Mouse (Mus musculus): Measurements from ENCODE around the gene Fads2. TPM values are rescaled to one million over a fixed set of nuclear protein-coding genes. Genes with fewer than 3 reads are reported as not detected.

Gene Fads2
- polyA plus RNA-seq, 1 experiment from 2014 or later: 87.6 TPM

GRCm38 (mm10) chr19:10025169-10025875, 76.2 kb downstream of the Fads2 start:
- 25% methylated on average over 8 of the region's 8 CpGs for WGBS
- Histone ChIP-seq H3K27me3 (ENCODE audit: insufficient read depth, poor library complexity, severe bottlenecking) (no peaks in the 10 kb centered on the region), H3K4me3 (0 out of 2 replicates have a peak overlapping the region, but pooled peaks have one; percentile 2), H3K36me3 (peaks cover 32% of the 10 kb centered on the region), H3K9me3 (no peaks in the 10 kb centered on the region), H3K27ac (peak overlapping the region; percentile 75), H3K4me1 (peaks cover 51% of the 10 kb centered on the region)
- DNase-seq (ENCODE audit: low spot score): no peak

GRCm38 (mm10) chr19:10023304-10023758, 78.2 kb downstream of the Fads2 start:
- H3K9me3 ChIP-seq: no peaks in the 10 kb centered on the region
- WGBS: 61% methylated on average over 9 of the region's 9 CpGs
- H3K4me3 ChIP-seq: no peak overlapping the region
- peaks cover 63% of the 10 kb centered on the region for H3K4me1 ChIP-seq
- peak overlapping the region; percentile 72 for H3K27ac ChIP-seq
- DNase-seq (ENCODE audit: low spot score): no peak
- peaks cover 4% of the 10 kb centered on the region; the same call in 1 of the 2 replicates for H3K27me3 ChIP-seq (ENCODE audit: insufficient read depth, poor library complexity, severe bottlenecking)
- H3K36me3 ChIP-seq: peaks cover 14% of the 10 kb centered on the region

GRCm38 (mm10) chr19:10022414-10023303, 78.9 kb downstream of the Fads2 start:
- H3K9me3 ChIP-seq: no peaks in the 10 kb centered on the region
- H3K27ac ChIP-seq: peak overlapping the region; percentile 72; the same call in 1 of the 2 replicates
- 71% methylated on average over 5 of the region's 5 CpGs for WGBS
- H3K4me3 ChIP-seq: no peak overlapping the region
- no peak for DNase-seq (ENCODE audit: low spot score)
- peaks cover 7% of the 10 kb centered on the region for H3K36me3 ChIP-seq
- peaks cover 4% of the 10 kb centered on the region; the same call in 1 of the 2 replicates for H3K27me3 ChIP-seq (ENCODE audit: insufficient read depth, poor library complexity, severe bottlenecking)
- H3K4me1 ChIP-seq: peaks cover 70% of the 10 kb centered on the region

GRCm38 (mm10) chr19:10021981-10022380, 79.6 kb downstream of the Fads2 start:
- Histone ChIP-seq H3K9me3 (no peaks in the 10 kb centered on the region), H3K4me3 (no peak overlapping the region), H3K36me3 (0 out of 2 replicates have a peak, but pooled peaks cover under 1% of the 10 kb centered on the region), H3K27me3 (ENCODE audit: insufficient read depth, poor library complexity, severe bottlenecking) (peaks cover 4% of the 10 kb centered on the region; the same call in 1 of the 2 replicates), H3K27ac (0 out of 2 replicates have a peak overlapping the region, but pooled peaks have one; percentile 2), H3K4me1 (peaks cover 76% of the 10 kb centered on the region)
- no peak for DNase-seq (ENCODE audit: low spot score)
- 87% methylated on average over 2 of the region's 2 CpGs for WGBS

- 77% methylated on average over 4 of the region's 4 CpGs for WGBS
Observed at GRCm38 (mm10) chr19:10019214-10019760, 82.3 kb downstream of the Fads2 start.

GRCm38 (mm10) chr19:10018527-10018818, 83.1 kb downstream of the Fads2 start:
- Histone ChIP-seq H3K9me3 (no peaks in the 10 kb centered on the region), H3K27me3 (ENCODE audit: insufficient read depth, poor library complexity, severe bottlenecking) (peaks cover 4% of the 10 kb centered on the region; the same call in 1 of the 2 replicates), H3K4me1 (peaks cover 77% of the 10 kb centered on the region), H3K27ac (peak overlapping the region; percentile 90), H3K36me3 (no peaks in the 10 kb centered on the region), H3K4me3 (peak overlapping the region; percentile 67)
- WGBS: 0% methylated on average over 3 of the region's 3 CpGs
- DNase-seq (ENCODE audit: low spot score): no peak

More at GRCm38 (mm10) chr19:10019214-10019760, 82.3 kb downstream of the Fads2 start:
- H3K4me3 ChIP-seq: peak overlapping the region; percentile 67
- H3K36me3 ChIP-seq: no peaks in the 10 kb centered on the region
- peak overlapping the region; percentile 90 for H3K27ac ChIP-seq
- H3K9me3 ChIP-seq: no peaks in the 10 kb centered on the region
- DNase-seq (ENCODE audit: low spot score): no peak
- peaks cover 4% of the 10 kb centered on the region; the same call in 1 of the 2 replicates for H3K27me3 ChIP-seq (ENCODE audit: insufficient read depth, poor library complexity, severe bottlenecking)
- H3K4me1 ChIP-seq: peaks cover 76% of the 10 kb centered on the region

- Histone ChIP-seq H3K4me3 (peak overlapping the region; percentile 67), H3K9me3 (no peaks in the 10 kb centered on the region), H3K27ac (peak overlapping the region; percentile 90), H3K4me1 (peaks cover 77% of the 10 kb centered on the region), H3K36me3 (no peaks in the 10 kb centered on the region), H3K27me3 (ENCODE audit: insufficient read depth, poor library complexity, severe bottlenecking) (peaks cover 4% of the 10 kb centered on the region; the same call in 1 of the 2 replicates)
- peak; percentile 96 for DNase-seq (ENCODE audit: low spot score)
- 5% methylated on average over 43 of the region's 44 CpGs for WGBS
Observed at GRCm38 (mm10) chr19:10017637-10018526, 83.7 kb downstream of the Fads2 start.

- Histone ChIP-seq H3K4me3 (peak overlapping the region; percentile 67), H3K27ac (peak overlapping the region; percentile 90), H3K9me3 (no peaks in the 10 kb centered on the region), H3K27me3 (ENCODE audit: insufficient read depth, poor library complexity, severe bottlenecking) (peaks cover 4% of the 10 kb centered on the region; the same call in 1 of the 2 replicates), H3K36me3 (no peaks in the 10 kb centered on the region), H3K4me1 (peaks cover 68% of the 10 kb centered on the region)
- DNase-seq (ENCODE audit: low spot score): no peak
- WGBS: 61% methylated on average over 4 of the region's 4 CpGs
Observed at GRCm38 (mm10) chr19:10016151-10016550, 85.4 kb downstream of the Fads2 start.

- peak overlapping the region; percentile 67 for H3K4me3 ChIP-seq
- H3K36me3 ChIP-seq: no peaks in the 10 kb centered on the region
- peak overlapping the region; percentile 90 for H3K27ac ChIP-seq
- H3K27me3 ChIP-seq (ENCODE audit: insufficient read depth, poor library complexity, severe bottlenecking): peaks cover 4% of the 10 kb centered on the region; the same call in 1 of the 2 replicates
- DNase-seq (ENCODE audit: low spot score): no peak
- peaks cover 68% of the 10 kb centered on the region for H3K4me1 ChIP-seq
- 49% methylated on average over 4 of the region's 4 CpGs for WGBS
- H3K9me3 ChIP-seq: no peaks in the 10 kb centered on the region
Observed at GRCm38 (mm10) chr19:10015442-10015841, 86.1 kb downstream of the Fads2 start.

- 52% methylated on average over 13 of the region's 13 CpGs for WGBS
- H3K4me1 ChIP-seq: peaks cover 68% of the 10 kb centered on the region
- no peaks in the 10 kb centered on the region for H3K36me3 ChIP-seq
- no peaks in the 10 kb centered on the region for H3K9me3 ChIP-seq
- peak overlapping the region; percentile 90 for H3K27ac ChIP-seq
- peaks cover 3% of the 10 kb centered on the region; the same call in 1 of the 2 replicates for H3K27me3 ChIP-seq (ENCODE audit: insufficient read depth, poor library complexity, severe bottlenecking)
- peak overlapping the region; percentile 67 for H3K4me3 ChIP-seq
- DNase-seq (ENCODE audit: low spot score): peak; percentile 94
Observed at GRCm38 (mm10) chr19:10014824-10015223, 86.7 kb downstream of the Fads2 start.

GRCm38 (mm10) chr19:10013913-10014312, 87.6 kb downstream of the Fads2 start:
- H3K4me1 ChIP-seq: peaks cover 62% of the 10 kb centered on the region
- no peaks in the 10 kb centered on the region for H3K9me3 ChIP-seq
- H3K36me3 ChIP-seq: no peaks in the 10 kb centered on the region
- peak; percentile 95 for DNase-seq (ENCODE audit: low spot score)
- 16% methylated on average over 5 of the region's 5 CpGs for WGBS
- no peak overlapping the region; the same call in 1 of the 2 replicates for H3K4me3 ChIP-seq
- no peaks in the 10 kb centered on the region for H3K27me3 ChIP-seq (ENCODE audit: insufficient read depth, poor library complexity, severe bottlenecking)
- H3K27ac ChIP-seq: peak overlapping the region; percentile 90

- H3K27ac ChIP-seq: peak overlapping the region; percentile 90
- peaks cover 56% of the 10 kb centered on the region for H3K4me1 ChIP-seq
- no peak for DNase-seq (ENCODE audit: low spot score)
- H3K27me3 ChIP-seq (ENCODE audit: insufficient read depth, poor library complexity, severe bottlenecking): no peaks in the 10 kb centered on the region
- H3K9me3 ChIP-seq: no peaks in the 10 kb centered on the region
- no peaks in the 10 kb centered on the region for H3K36me3 ChIP-seq
- WGBS: 16% methylated on average over 3 of the region's 3 CpGs
- H3K4me3 ChIP-seq: no peak overlapping the region
Observed at GRCm38 (mm10) chr19:10013348-10013747, 88.2 kb downstream of the Fads2 start.

Data from heart, embryonic 10.5 days (tissue).